Mouse (Mus musculus) urinary bladder, postnatal 4 days (tissue): ENCODE measurements at regions not wholly inside any gene's neighbourhood (a gene's known extent, or its start where the extent isn't known, plus 50 kb on each side); places are given as distances from the start of the nearest gene placed in this dataset.
A peak's percentile ranks its signal among the peaks of the same experiment; 100 is the strongest.

Source experiments
- DNase-seq, 2 experiments: peaks; one replicate each; pipeline ENCODE4 v3.0.0; 2021 to 2022; ENCODE audit warnings: low spot score in 2 of 2

- no peak for DNase-seq
These were observed 338.2 kb upstream of the Nfe2l3 start for GRCm38 (mm10) chr6:51094304-51094703.

GRCm38 (mm10) chr6:51097488-51097887 lies 335.0 kb upstream of the Nfe2l3 start:
- no peak for DNase-seq

- no peak for DNase-seq
These were observed 332.1 kb upstream of the Nfe2l3 start for GRCm38 (mm10) chr6:51100341-51100740.

- no peak for DNase-seq
These were observed 329.2 kb upstream of the Nfe2l3 start for GRCm38 (mm10) chr6:51103236-51103635.

GRCm38 (mm10) chr6:51104336-51104735 lies 328.1 kb upstream of the Nfe2l3 start:
- no peak for DNase-seq

GRCm38 (mm10) chr6:51108336-51108956 lies 324.0 kb upstream of the Nfe2l3 start:
- no peak for DNase-seq

- no peak for DNase-seq
These were observed 321.9 kb upstream of the Nfe2l3 start for GRCm38 (mm10) chr6:51110596-51110995.

GRCm38 (mm10) chr6:51114604-51115333 lies 317.7 kb upstream of the Nfe2l3 start:
- no peak for DNase-seq

- DNase-seq: no peak
These were observed 313.5 kb upstream of the Nfe2l3 start for GRCm38 (mm10) chr6:51118833-51119535.

GRCm38 (mm10) chr6:51119691-51120302 lies 312.7 kb upstream of the Nfe2l3 start:
- DNase-seq: peak in 1 of 2 experiments; percentile 65

- DNase-seq: no peak
These were observed 309.5 kb upstream of the Nfe2l3 start for GRCm38 (mm10) chr6:51122941-51123340.

GRCm38 (mm10) chr6:51127851-51128250 lies 304.6 kb upstream of the Nfe2l3 start:
- DNase-seq: no peak

- DNase-seq: no peak
These were observed 303.4 kb upstream of the Nfe2l3 start for GRCm38 (mm10) chr6:51129096-51129495.

- DNase-seq: no peak
These were observed 302.9 kb upstream of the Nfe2l3 start for GRCm38 (mm10) chr6:51129591-51129990.

- DNase-seq: no peak
These were observed 287.7 kb upstream of the Nfe2l3 start for GRCm38 (mm10) chr6:51144762-51145161.

GRCm38 (mm10) chr6:51145863-51146262 lies 286.6 kb upstream of the Nfe2l3 start:
- no peak for DNase-seq

- DNase-seq: no peak
These were observed 283.6 kb upstream of the Nfe2l3 start for GRCm38 (mm10) chr6:51148821-51149220.

GRCm38 (mm10) chr6:51150066-51150465 lies 282.4 kb upstream of the Nfe2l3 start:
- no peak for DNase-seq

GRCm38 (mm10) chr6:51150486-51150885 lies 282.0 kb upstream of the Nfe2l3 start:
- no peak for DNase-seq

- DNase-seq: no peak
These were observed 281.6 kb upstream of the Nfe2l3 start for GRCm38 (mm10) chr6:51150916-51151315.

- no peak for DNase-seq
These were observed 275.6 kb upstream of the Nfe2l3 start for GRCm38 (mm10) chr6:51156836-51157370.

GRCm38 (mm10) chr6:51161149-51161548 lies 271.3 kb upstream of the Nfe2l3 start:
- DNase-seq: no peak
